Mouse (Mus musculus) embryonic fibroblast, embryonic 13.5 days (primary cell): ENCODE data around the gene Gpr162. TPM values are rescaled to one million over a fixed set of nuclear protein-coding genes. Genes with fewer than 3 reads are reported as not detected.
A peak's percentile ranks its signal among the peaks of the same experiment; 100 is the strongest.

ENCODE experiments used
- H3K27ac ChIP-seq: 2 replicates; pipeline ENCODE4 v1.5.1; 2012; ENCODE audit warnings: low read length, control low read depth, inconsistent platforms; ENCODE audit not compliant: insufficient read depth
- H3K4me1 ChIP-seq: 2 replicates; pipeline ENCODE4 v1.6.1; 2011; ENCODE audit warnings: low read length; ENCODE audit not compliant: control insufficient read depth, insufficient read depth
- H3K4me3 ChIP-seq: 2 replicates; pipeline ENCODE4 v1.5.1; 2011; ENCODE audit warnings: mild to moderate bottlenecking, control low read depth, low read length; ENCODE audit not compliant: insufficient read depth
- CTCF ChIP-seq: IDR thresholded peaks from 2 replicates; pipeline ENCODE4 v1.5.1; 2011; ENCODE audit warnings: mild to moderate bottlenecking, control low read depth, low read length, moderate library complexity, borderline replicate concordance; ENCODE audit not compliant: insufficient read depth
- POLR2A ChIP-seq: IDR thresholded peaks from 2 replicates; pipeline ENCODE4 v1.6.1; 2011; ENCODE audit warnings: low read depth, mild to moderate bottlenecking, control low read depth, low read length, moderate library complexity
- polyA plus RNA-seq: library from polyadenylated mRNA; stranded (reverse); fragments of >200 nt; gene quantifications from 2 replicates; pipeline ENCODE4 v1.2.4, GENCODE M21; 2011; ENCODE audit warnings: low read depth; ENCODE audit not compliant: missing spikeins, insufficient read length

The Gpr162 gene
- 0.55 and 0.63 TPM in 2 replicates for polyA plus RNA-seq

GRCm38 (mm10) chr6:124863658-124864298 lies at the start of gene Gpr162:
Gene Gpr162 (minus strand): TSS chr6:124863983.
- Histone ChIP-seq H3K4me1 (no peaks in the 10 kb centered on the region), H3K27ac (no peak within 1 kb of the TSS), H3K4me3 (peak within 1 kb of the TSS; percentile 34)
- TF ChIP-seq POLR2A (no peak), CTCF (no peak)

- Histone ChIP-seq H3K27ac (no peak overlapping the region), H3K4me1 (no peaks in the 10 kb centered on the region), H3K4me3 (no peak overlapping the region)
- TF ChIP-seq POLR2A (peak; percentile 26; the same call in 1 of the 2 replicates), CTCF (no peak)
Observed at GRCm38 (mm10) chr6:124913214-124913613, 49.4 kb upstream of the Gpr162 start.

DNA sequence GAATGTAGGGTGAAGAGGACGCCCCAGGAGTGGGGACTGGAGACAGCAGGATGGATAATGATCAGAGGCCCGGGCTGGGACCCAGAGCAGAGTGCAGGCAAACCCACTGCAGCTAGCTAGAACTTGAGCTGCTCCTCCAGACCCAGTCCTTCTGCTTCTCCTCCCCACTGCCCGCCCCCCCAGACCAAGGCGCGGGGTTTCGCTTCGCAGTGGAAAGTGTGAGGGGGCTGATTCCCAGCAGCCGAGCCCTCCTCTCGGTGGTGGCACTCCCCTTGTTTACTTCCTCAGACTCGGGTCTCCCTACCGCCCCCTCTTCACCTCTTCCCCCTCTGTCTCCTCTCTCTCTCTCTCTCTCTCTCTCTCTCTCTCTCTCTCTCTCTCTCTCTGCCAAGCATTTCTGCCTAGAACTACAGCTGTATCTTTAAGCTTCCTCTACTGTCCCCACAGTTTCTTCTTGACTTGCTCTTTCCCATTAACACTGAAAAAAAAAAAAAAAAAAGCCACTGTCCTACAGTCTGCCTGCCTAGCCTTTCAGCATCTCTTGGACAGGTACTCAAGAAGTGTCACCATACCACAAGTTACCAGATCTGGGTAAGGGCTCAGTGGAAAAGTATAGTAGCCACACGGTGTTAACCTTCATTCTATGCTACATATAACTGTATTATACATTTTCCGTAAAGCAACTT lies 47.9 kb upstream of the Gpr162 start, which contains the start of gene Lag3:
Lag3 (minus strand) TSS at position 173 of the 686 bp plus-strand sequence.
- H3K4me3 ChIP-seq: no peak within 1 kb of the TSS
- H3K27ac ChIP-seq: no peak within 1 kb of the TSS
- no peaks in the 10 kb centered on the region for H3K4me1 ChIP-seq
- TF ChIP-seq CTCF (no peak), POLR2A (no peak)

DNA sequence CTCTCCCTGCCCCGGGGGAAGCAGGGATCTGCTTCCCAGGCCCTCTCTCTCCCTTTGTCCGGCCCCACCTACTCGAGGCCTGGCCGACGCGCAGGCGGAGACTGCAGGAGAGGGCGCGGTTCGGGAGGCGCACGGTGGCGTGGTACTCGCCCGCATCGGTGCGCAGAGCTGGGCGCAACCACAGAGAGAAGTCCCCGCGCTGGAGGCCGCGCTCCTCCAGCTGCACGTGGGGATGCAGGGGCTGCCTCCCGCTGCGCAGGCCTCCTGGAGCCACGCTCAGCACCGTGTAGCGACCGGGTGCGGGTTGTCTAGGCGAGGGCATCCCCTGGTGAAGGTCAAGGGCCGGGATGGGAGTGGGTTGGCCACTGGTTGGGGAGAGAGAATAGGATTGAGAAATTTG lies 46.2 kb upstream of the Gpr162 start:
- no peak overlapping the region for H3K4me3 ChIP-seq

DNA sequence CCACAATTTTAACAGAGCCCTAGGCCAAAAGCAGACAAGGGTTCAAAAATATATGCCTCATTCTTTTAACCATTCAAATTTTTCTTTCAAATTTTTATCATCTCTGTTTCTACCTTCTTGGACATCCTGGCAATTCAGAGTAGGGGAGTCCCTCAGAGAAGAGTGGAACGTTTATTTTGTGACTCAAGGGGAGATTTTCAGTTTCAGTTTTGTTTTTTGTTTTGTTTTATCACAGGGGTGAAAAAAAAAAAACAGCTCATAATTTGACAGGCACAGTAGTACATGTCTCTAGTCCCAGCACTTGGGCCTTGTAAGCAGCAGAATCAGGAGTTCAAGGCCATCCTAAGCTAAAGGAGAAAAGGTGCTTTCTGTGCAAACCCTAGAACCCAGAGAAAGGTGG lies 44.0 kb upstream of the Gpr162 start:
- no peak for TF ChIP-seq POLR2A
- Histone ChIP-seq H3K4me3 (no peak overlapping the region), H3K4me1 (no peaks in the 10 kb centered on the region; the same call in 1 of the 2 replicates), H3K27ac (no peak overlapping the region)

More for the DNA sequence above, 46.2 kb upstream of the Gpr162 start:
- TF ChIP-seq POLR2A: no peak
- no peak for TF ChIP-seq CTCF
- H3K4me1 ChIP-seq: no peaks in the 10 kb centered on the region
- H3K27ac ChIP-seq: no peak overlapping the region

GRCm38 (mm10) chr6:124904991-124905860 lies 41.4 kb upstream of the Gpr162 start:
- H3K4me3 ChIP-seq: no peak overlapping the region
- H3K27ac ChIP-seq: peak overlapping the region; percentile 86
- no peaks in the 10 kb centered on the region; the same call in 1 of the 2 replicates for H3K4me1 ChIP-seq
- no peak for TF ChIP-seq CTCF
- TF ChIP-seq POLR2A: no peak

DNA sequence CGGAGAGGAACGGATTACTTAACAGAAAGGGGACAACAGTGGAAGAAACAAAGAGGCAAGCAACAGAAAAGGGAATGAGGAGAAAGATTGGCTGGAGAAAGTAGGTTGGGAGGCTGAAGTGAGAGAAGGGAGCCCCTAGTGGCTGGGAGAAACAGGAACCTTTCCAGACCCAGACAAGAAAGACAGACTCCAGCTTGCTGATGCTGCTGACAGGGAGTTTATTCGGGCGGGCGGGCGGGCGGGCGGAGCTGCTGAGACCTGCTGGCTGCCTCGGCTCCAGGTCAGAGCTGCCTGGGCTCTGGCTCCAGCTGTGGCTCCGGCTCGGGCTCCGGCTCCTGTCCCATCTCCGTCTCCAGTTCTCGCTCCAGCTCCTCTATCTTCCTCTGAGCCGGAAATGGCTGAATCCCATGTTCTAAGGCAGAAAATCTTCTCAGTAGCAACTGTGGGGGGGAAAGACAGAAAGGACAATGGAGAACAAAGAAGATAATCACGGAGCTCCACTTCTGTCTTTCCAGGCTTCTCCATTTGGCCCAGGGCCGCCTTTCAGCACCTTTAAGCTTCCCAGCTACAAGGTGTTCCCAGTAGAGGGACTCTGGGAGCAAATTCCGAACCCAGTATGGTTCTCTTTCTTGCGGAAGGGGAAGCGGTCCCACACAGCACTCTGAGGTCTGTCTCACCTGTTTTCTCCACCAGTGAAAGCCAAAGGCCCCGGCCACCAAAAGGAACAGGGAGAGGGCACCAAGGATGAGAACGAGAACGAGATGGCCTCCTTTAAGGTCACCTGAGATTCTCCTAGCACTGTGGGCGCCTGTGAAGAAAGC lies 40.6 kb upstream of the Gpr162 start:
- TF ChIP-seq POLR2A: peak; percentile 54
- TF ChIP-seq CTCF: peak; percentile 27; the same call in 1 of the 2 replicates
- peak overlapping the region; percentile 39 for H3K4me3 ChIP-seq
- H3K27ac ChIP-seq: peak overlapping the region; percentile 86
- H3K4me1 ChIP-seq: no peaks in the 10 kb centered on the region; the same call in 1 of the 2 replicates

DNA sequence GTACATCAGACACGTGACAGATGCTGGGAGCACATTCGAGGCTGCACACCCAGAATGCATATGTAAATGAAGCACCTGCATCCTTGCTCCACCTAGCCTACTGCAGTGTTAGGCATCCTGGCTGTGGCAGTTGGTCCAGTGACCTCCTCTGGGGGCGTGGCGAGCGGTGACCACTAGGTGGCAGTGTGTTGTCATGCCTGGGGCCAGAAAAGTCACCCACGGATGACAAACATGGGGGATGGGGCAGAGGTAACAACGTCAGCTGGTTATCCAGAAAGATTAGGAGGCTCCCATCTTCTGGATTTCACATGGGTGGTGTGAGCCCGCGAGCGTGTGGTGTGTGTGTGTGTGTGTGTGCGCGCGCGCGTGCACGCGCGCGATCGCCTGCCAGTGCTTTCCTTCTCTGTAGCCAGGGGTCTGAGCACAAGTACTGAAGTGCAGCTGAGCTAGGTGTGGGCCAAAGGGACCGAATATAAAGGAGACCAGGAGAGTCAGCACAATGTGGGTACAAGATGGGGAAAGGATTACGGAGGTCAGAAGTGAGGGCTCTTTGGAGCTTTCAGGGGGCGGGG lies 39.9 kb upstream of the Gpr162 start:
- H3K27ac ChIP-seq: peak overlapping the region; percentile 78
- peak overlapping the region; percentile 39 for H3K4me3 ChIP-seq
- peak; percentile 48 for TF ChIP-seq POLR2A
- TF ChIP-seq CTCF: peak; percentile 94
- H3K4me1 ChIP-seq: no peaks in the 10 kb centered on the region; the same call in 1 of the 2 replicates
